Mouse (Mus musculus) kidney, adult 2 months (tissue): ENCODE measurements around the gene Ric8b.

ENCODE experiments used
- CTCF ChIP-seq: fragments of 200-500 bp; conservative IDR thresholded peaks from 2 replicates; pipeline ENCODE4 v1.5.1; 2011; ENCODE audit warnings: low read depth, mild to moderate bottlenecking, control low read depth, low read length, moderate library complexity, mixed read lengths; ENCODE audit not compliant: insufficient read depth, insufficient read length
- POLR2A ChIP-seq: fragments of 200-500 bp; IDR thresholded peaks from one replicate; pipeline ENCODE4 v1.6.1; 2011; ENCODE audit warnings: low read depth, low read length, control low read depth

- TF ChIP-seq CTCF = no peak
- no peak for TF ChIP-seq POLR2A
Observed at GRCm38 (mm10) chr10:84903742-84904141, 13.7 kb upstream of the Ric8b start.
